Mouse (Mus musculus): Measurements from ENCODE around the gene Exoc2.

The Exoc2 gene

DNA sequence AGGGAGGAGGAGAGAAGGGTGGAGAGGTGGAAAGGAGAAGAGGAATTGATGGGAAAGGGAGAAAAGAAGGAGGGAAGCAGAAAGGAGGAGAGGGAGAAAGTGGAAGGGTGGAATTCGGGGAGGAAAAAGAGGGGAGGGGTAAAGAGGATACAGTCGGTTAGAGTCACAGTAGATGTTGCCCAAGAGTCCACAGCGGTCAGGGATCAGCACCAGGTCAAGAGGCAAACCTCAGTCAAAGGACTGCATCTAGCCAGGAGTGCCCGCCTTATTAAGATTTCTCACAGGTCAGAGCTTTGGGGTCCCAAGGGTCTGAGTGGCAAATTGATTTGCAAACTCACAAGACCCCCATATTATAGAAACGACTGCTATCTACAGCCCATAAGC is 346 bp upstream of the Exoc2 start:
- in situ Hi-C loops (cut with MboI, MseI) = loop anchor here in 1 of 2 experiments (5.0 to 10.0 kb wide), 2 partner anchors 427 to 591 kb away; partner anchors contain the start of gene Uqcrfs1

DNA sequence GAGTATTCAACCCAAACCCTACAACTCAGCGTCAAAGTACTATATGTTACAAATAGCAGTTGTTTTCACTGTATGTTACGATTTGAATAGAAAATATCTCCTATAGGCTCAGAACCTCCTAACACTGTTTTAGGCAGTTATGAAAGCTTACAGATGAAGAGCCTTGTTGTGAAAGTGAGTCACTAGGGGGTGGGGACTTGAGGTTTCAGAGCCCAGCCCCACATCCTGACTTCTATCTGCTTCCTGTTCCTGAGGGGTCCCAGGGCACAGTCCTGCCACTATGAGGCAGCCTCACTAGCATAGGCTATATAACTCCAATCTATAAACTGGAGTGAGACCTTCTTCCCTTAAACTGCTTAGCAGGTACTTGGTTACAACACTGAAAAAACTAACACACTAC is 1.8 kb downstream of the Exoc2 start:
- in situ Hi-C loops (cut with MboI, MseI) = loop anchor here in 1 of 2 experiments (5.0 to 10.0 kb wide), 2 partner anchors 425 to 593 kb away; partner anchors contain the start of gene Uqcrfs1

DNA sequence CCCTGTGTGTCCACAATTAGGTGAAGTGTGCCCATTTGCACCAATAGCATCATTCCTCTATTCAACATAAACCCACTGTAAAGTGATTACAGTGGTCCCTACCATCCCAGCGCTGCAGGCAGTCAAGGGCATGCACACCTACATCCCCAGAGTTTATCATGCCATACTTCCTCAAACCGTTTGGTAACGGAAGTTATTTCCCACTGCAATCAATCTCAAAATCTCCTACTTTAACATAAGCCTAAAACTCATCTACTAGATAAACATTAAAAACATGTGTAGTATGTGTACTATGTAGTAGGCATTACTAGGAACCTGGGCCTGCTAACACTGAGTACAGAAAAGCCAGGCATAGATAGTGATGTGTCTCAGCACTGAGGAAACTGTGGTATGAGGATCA is 2.8 kb downstream of the Exoc2 start:
- in situ Hi-C loops (cut with MboI, MseI) = loop anchor here in 1 of 2 experiments (5.0 to 10.0 kb wide), 2 partner anchors 424 to 594 kb away; partner anchors contain the start of gene Uqcrfs1

DNA sequence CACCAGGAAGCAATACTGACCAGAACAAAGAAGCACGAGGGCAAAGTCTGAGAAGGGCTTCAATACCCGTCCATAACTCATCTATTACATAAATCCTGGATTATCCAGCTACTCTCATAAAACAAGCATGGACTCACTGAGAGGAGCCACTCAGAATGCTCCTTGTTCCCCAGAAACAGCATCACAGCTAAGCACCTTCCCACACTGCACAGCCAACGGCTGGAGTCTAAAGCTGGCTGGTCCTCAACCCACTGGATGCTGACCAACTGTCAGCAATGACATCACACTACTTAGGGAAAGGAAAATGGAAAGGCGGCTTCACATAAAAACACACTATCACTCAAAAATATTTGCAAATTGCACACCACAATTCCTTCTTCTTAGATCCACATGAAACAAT is 5.6 kb downstream of the Exoc2 start:
- in situ Hi-C loops (cut with MboI, MseI) = no loop called here

DNA sequence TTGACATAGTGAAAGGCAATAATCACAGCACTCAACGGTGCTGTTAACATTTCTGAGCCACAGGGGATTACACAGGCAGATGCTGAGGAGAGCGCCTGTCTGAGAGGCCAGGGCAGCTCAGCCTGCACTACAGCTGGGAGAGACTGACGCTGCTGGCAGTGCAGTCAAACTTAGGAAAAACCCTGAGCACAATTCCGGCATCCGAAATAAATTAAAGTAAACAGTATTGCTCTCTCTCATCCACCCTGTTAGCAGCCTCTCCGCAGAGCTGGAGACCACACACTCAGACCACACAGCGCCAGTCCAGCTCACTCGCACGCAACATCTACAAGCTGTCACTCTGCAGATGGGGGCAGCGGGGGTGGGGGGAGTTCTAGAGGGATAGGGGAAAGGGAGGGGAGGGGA is 7.4 kb downstream of the Exoc2 start:
- in situ Hi-C loops (cut with MboI, MseI) = no loop called here

DNA sequence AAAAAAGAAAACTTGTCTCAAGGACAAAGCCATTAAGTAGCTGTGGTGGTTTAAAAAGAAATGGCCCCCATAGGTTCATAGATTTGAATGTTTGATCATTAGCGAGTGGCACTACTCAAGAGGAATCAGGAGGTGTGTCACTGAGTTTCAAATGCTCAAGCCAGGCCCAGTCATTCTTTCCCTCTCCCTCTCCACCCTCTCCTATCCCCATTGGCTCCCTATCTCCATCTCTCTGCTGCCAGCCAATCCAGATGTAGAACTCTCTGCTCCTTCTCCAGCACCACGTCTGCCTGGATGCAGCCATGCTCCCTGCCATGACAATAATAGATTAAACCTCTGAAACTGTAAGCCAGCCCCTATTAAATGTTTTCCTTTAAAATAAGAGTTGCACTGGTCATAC is 12.0 kb downstream of the Exoc2 start:
- in situ Hi-C loops (cut with MboI, MseI) = no loop called here

DNA sequence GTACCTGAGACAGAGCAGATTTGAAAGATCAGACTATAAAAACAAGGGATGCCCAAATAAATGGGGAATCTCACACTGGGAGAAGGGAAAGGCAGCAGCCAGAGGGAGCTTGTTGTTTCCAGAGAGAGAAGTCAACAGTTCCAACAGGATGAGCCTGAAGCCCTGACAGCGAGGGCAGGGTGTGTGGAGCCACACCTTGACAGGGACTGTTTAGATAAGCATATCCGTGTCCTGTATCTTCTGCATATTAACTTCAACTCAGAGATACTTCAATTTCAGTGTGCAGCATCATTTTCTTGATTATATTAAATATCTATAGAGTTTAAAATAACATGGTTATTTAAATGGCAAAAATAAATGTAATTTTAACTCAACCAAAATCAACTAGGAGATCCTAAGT is 13.2 kb downstream of the Exoc2 start:
- in situ Hi-C loops (cut with MboI, MseI) = no loop called here

DNA sequence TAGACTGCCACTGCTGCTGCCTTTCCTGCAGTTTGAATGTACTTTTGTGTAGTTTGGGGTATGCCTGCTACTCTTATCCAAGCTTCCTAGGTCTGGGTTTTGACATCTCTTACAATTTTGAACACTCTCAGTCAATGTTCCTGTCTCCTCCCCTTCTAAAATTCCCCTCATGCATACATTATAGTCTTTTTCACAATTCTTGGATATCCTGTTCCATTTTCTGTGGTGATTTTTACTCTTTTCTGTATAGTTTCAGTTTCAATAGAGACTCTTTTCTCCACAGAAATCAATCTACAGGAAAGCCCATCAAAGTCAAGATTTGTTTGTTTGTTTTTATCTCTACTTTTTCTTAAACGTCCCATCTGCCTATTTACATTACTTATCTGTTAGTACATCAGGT is 20.3 kb downstream of the Exoc2 start:
- in situ Hi-C loops (cut with MboI, MseI) = no loop called here

DNA sequence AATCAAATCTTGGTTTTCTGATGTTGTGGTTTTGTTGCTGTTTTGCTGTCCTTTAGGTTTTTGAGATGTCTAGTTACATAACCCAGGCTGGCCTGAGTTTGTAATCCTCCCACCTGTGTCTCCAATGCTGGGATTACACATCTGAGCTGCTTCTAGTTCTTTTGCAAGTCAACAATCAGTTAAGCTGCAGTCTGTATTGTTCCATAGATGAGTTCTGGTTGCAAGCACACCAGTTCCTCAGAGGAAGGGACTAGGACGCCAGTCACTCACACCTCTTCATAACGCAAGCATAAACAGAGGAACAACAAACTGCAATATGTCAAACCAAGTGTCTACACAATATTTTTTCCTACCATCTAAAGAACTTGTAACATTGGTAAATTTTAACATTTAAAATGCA is 21.8 kb downstream of the Exoc2 start:
- in situ Hi-C loops (cut with MboI, MseI) = no loop called here

DNA sequence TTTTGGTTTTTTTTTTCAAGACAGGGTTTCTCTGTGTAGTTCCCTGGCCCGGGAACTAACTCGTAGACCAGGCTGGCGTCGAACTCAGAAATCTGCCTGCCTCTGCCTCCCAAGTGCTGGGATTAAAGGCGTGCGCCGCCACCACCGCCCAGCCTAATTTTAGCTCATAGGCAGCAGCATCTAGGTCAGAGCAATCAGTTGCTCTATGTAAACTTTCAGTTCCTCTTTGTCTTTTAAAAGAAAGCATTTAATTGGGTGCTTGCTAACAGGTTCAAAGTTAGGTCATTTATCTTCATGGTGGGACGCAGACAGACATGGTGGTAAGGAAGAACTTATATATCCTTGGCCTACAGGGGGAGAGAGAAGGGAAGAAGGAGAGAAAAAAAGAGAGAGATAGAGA is 24.7 kb downstream of the Exoc2 start:
- in situ Hi-C loops (cut with MboI, MseI) = no loop called here

DNA sequence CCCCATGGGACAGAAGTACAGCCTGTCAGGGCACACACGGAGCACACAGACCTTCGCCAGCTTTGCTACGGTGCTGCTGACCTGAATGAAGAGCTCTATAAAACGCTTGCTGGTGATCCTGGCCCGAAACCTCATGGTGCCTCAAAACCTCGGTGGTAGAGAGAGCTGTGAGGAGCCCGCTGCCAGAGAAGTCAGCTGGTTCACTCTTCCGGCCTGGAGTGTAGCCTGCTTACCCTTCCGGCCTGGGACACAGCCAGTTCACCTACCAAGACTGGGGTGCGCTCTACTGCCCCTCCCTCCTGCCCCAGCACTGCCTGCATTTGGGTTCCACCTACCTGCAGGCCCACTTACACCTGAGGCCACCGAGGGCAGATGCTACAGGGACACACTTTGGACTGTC is 26.4 kb downstream of the Exoc2 start, which contains the start of gene Hus1b:
TSS of gene Hus1b (minus strand) at position 220 of the 400 bp plus-strand sequence.
- in situ Hi-C loops (cut with MboI, MseI) = no loop called here

DNA sequence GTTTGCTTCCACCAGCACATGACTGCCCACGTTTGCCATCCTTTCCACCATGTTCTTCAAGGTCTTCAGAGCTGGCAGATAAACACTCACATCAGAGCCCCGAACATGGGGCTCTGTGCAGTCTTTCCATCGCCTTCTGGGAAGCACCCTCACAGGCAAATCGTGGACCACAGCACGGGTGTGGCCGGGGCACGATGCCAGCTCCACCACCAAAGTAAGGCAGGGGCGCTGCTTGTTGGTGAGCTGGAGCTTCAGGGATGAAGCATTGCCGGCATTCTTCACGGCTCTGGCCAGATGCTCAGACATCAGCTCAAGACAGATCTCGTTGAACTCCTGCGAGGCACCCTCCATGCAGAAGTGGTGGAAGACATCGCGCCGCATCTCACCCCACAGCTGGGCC is 26.8 kb downstream of the Exoc2 start:
- in situ Hi-C loops (cut with MboI, MseI) = no loop called here

DNA sequence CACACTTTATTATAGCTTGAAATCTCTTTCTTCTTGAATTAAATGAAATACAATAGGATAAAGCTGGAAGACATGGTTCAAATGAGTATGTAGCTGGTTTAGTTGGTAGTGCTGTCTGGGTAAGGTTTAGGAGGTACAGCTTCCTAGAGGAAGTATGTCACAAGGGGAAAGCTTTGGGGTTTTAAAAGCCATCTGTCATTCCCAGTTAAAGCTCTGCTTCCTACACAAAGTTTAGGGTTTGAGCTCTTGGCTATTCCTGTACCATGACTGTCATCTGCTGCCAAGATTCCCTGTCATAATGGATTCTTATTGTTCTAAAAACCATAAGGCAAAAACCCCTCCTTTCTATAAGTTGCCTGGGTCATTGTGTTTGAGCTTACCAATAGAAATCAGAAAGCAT is 28.1 kb downstream of the Exoc2 start:
- in situ Hi-C loops (cut with MboI, MseI) = no loop called here

DNA sequence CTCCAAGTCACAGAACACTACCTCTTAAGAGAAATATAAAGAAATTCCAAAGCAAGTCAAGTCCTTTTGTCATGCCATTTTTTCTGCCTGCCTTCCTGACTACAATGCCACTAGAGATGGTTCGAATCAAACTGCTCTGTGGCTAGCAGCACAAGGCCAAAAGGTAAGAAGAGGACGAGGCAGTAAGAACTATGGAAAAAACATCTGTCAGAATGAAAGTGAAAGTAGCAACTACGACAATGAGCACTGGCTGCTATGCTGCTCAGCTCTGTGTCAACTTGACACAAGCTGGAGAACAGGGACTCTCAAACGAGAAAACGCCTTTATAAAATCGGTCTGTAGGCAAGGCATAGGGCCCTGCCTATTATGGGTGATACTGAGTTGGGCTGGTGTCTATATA is 40.9 kb downstream of the Exoc2 start:
- in situ Hi-C loops (cut with MboI, MseI) = no loop called here

DNA sequence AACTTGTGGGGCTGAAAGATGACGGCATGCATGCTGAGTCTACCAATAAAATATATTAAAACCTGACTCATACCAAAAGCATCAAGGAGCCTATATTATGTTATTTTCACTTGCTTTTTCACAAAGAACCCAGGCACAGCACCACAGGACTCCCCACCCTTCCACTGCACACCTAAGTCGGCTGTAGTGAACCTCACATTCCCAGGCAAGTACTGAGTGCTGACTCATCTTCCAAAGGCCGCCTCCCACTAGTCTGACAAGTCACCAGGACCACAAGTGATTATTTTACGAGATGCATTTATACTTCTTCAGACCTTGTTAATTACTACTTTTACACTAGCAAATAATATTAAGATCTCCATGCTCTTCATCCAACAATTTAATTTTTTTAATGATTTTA is 42.3 kb downstream of the Exoc2 start:
- in situ Hi-C loops (cut with MboI, MseI) = no loop called here

DNA sequence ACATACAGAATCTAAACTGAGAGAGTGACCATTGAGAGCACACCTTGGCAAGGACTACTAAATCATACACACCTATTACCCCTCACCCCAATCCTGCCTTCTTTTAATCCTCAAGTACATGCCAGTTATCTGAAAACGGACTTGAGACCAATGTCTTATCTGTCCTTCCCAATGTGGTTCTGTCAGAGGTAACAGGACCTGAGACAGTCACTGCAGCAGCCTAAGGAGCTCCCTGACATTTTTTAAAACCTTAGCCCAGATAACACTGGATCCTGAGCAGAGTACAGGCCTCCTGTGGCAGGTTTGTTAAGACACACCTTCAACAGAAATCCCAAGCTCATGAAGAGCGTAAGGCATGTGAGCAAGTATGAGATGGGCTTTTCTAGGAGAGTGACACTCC is 44.8 kb downstream of the Exoc2 start:
- in situ Hi-C loops (cut with MboI, MseI) = no loop called here

DNA sequence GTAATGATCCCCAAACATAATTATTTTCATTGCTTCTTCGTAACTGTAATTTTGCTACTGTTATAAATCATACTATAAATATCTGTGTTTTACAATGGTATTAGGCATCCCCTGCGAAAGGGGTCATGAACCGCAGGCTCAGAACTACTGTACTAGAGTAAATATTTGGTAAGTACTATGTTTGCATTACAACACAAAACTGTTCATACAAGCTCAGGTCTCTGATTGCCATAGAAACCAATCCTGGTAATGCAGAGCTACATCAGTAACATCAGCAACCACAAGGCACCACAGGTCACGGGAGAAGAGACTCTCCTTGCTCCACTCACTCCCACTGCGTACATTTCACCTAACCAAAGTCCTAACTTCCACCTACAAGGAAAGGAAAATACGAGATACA is 49.6 kb downstream of the Exoc2 start:
- in situ Hi-C loops (cut with MboI, MseI) = no loop called here

DNA sequence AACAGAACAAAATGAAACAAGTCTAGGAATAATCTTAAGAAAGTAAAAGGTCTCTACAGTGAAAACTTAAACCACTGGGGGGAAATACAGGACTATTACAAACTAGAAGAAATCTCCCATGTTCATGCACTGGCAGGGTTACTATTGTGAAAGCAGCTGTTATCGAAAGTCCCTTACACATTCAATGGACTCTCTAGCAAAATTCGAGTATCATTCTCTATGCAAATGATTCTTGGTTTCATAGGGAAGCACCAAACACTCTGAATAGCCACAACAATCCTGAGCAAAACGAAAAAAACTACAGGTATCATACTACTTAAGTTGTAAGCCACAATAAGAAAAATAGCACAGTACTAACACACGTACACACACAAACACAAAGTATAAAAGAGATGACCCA is 52.0 kb downstream of the Exoc2 start:
- in situ Hi-C loops (cut with MboI, MseI) = no loop called here

DNA sequence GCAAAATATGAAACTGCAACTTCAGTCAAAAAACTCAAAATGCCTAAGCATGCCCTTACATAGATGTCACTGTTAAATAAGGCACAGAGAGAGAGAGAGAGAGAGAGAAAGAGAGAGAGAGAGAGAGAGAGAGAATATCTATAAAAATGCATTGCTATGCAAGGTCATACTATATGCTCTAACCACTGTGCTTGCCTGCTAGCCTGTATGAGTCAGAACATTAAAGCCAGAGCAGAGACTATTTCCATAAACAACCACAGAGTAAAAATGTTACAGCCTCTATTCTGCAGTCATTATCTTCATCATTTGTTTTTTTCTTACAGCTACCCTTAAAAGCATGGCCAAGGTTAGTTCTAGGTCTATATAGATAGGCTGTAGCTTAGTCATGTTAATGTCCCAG is 60.1 kb downstream of the Exoc2 start:
- in situ Hi-C loops (cut with MboI, MseI) = no loop called here

DNA sequence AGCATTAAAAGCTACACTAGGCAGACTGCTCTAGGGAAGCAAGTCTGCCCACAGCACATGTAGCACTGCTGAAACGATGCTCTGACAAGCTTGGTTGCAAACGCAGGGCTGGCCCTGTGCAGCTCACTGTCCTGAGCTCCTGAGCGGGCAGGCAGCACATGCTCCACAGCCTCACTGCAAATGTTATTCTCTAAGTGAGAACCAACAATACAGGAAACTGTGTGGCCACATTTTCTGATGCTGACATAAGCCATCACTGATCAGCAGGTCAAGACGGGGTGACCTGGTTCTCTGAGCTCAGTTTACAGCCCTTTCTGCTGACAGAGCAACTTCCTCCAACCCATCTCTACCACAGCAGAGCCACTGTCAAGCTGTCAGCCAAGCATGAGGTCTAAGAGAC is 60.9 kb downstream of the Exoc2 start:
- in situ Hi-C loops (cut with MboI, MseI) = no loop called here

DNA sequence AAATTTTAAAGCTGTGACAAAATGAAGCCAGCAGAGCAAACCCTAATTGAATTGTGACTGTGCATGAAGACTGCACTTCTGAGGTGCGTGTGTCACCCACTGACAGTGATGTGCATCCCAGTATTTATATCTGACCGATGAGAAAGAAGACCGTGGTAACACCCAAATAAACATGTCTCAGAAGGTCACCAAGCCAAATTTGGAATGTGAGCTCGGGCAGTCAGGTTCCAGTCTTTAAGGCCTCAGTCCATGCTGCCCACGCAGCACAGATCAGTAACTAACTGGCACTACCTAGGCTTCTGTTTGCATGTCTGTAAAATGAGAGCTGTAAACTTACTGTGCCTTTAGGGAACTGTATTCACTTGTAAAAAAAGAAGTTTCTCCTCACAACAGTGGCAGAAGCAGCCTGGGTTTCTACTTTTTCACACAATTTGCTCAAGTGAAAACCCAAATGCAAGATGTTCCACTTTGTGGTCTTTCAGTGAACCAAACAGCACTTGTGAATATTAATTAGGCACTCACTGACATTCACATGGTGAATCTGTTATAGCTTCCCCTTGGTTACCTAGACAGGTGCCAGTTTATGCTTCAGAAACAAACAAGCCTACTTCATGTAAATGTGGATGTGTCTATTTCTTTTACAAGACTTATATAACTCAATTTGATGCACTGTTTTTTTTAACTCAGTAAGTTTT is 61.8 kb downstream of the Exoc2 start:
- in situ Hi-C loops (cut with MboI, MseI) = no loop called here

DNA sequence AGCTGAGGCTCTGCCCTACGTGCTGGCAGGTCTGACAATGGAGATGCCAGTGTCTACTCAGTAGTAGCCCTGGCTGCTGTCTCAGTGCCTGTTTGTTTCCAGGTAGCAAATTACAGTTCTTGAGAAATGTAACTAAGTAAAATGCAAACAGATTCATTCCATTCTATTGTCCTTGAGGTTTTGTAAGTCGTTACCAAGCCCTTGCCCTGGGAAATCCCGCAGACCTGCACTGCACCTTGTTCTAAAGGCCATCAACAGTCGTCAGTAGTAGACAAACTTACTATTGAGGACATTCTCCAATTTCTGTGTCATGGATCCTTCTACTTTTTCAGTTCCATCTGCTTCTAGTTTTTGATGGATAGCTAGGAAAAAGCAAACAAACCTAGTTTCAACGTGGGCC is 63.0 kb downstream of the Exoc2 start:
- in situ Hi-C loops (cut with MboI, MseI) = no loop called here

DNA sequence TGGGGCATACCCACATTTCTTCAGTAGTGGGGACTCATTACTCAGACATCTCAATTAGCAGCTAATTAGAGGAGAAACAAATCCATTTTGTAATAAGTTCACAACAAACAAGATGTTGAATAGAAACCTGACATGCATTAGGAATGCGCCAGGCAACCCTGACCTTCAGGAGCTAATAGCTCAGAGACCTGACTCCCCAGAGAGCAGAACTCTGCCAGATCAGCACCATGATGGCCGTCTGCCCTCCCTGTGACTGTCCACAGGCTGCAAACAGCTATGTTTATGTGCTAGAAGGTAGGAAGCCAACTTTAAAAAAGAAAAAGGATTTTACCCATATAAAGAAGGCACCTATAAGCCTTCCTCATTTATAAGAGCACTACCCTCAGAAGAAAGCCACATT is 71.6 kb downstream of the Exoc2 start:
- in situ Hi-C loops (cut with MboI, MseI) = loop anchor here (5.0 kb wide), 2 partner anchors 175 to 730 kb away; no protein-coding TSS in a partner anchor
